Mouse (Mus musculus) spleen, embryonic (tissue): Measurements from ENCODE around the gene Gm20388.

Experiments used
- CTCF ChIA-PET: fragments of 350-600 bp; sonication (Branson Sonifier 250); formaldehyde crosslinking; loops from one replicate; lab custom pipeline; 2022; lab: Charles Lee

The Gm20388 gene

GRCm38 (mm10) chr8:122442356-122442755, 2531.7 kb downstream of the Gm20388 start:
- CTCF ChIA-PET: no interaction called here

- CTCF ChIA-PET: no interaction called here
Observed at GRCm38 (mm10) chr8:122442781-122443180, 2532.1 kb downstream of the Gm20388 start.

- CTCF ChIA-PET: interaction anchor here (0.6 kb wide), 1 partner anchor 44 kb away, joined by 3 read pairs; no protein-coding TSS in a partner anchor
Observed at GRCm38 (mm10) chr8:122443262-122444006, 2532.8 kb downstream of the Gm20388 start, which contains the start of gene Mvd. Mvd (minus strand) TSS chr8:122443422.

- CTCF ChIA-PET: interaction anchor here (0.6 kb wide), 2 partner anchors 9 to 14 kb away, joined by 3 to 5 read pairs; no protein-coding TSS in a partner anchor
Observed at GRCm38 (mm10) chr8:122444058-122444748, 2533.6 kb downstream of the Gm20388 start.

GRCm38 (mm10) chr8:122445203-122445602, 2534.6 kb downstream of the Gm20388 start:
- CTCF ChIA-PET: interaction anchor here (0.6 kb wide), 1 partner anchor 72 kb away, joined by 3 read pairs; no protein-coding TSS in a partner anchor

- CTCF ChIA-PET: no interaction called here
Observed at GRCm38 (mm10) chr8:122451161-122451703, 2540.6 kb downstream of the Gm20388 start.

GRCm38 (mm10) chr8:122452154-122452553, 2541.5 kb downstream of the Gm20388 start:
- CTCF ChIA-PET: interaction anchor here (0.7 kb wide), 1 partner anchor 273 kb away, joined by 7 read pairs; no protein-coding TSS in a partner anchor

GRCm38 (mm10) chr8:122454409-122454808, 2543.8 kb downstream of the Gm20388 start:
- CTCF ChIA-PET: no interaction called here

GRCm38 (mm10) chr8:122457171-122457570, 2546.5 kb downstream of the Gm20388 start:
- CTCF ChIA-PET: no interaction called here

- CTCF ChIA-PET: interaction anchor here (0.6 kb wide), 1 partner anchor 20 kb away, joined by 3 read pairs; no protein-coding TSS in a partner anchor
Observed at GRCm38 (mm10) chr8:122459218-122459900, 2548.7 kb downstream of the Gm20388 start.

- CTCF ChIA-PET: no interaction called here
Observed at GRCm38 (mm10) chr8:122459990-122460389, 2549.3 kb downstream of the Gm20388 start.

- CTCF ChIA-PET: no interaction called here
Observed at GRCm38 (mm10) chr8:122460524-122461472, 2550.2 kb downstream of the Gm20388 start, which contains the start of gene Snai3. Snai3 (minus strand) TSS chr8:122460733.

GRCm38 (mm10) chr8:122461473-122462148, 2551.0 kb downstream of the Gm20388 start:
- CTCF ChIA-PET: no interaction called here

GRCm38 (mm10) chr8:122462510-122462909, 2551.9 kb downstream of the Gm20388 start:
- CTCF ChIA-PET: no interaction called here

GRCm38 (mm10) chr8:122463651-122464640, 2553.3 kb downstream of the Gm20388 start:
- CTCF ChIA-PET: interaction anchor here (0.6 to 0.7 kb wide), 2 partner anchors 302 to 826 kb away, joined by 3 to 4 read pairs; no protein-coding TSS in a partner anchor

GRCm38 (mm10) chr8:122464985-122465384, 2554.3 kb downstream of the Gm20388 start:
- CTCF ChIA-PET: interaction anchor here (0.7 kb wide), 1 partner anchor 301 kb away, joined by 4 read pairs; no protein-coding TSS in a partner anchor

GRCm38 (mm10) chr8:122467816-122468215, 2557.2 kb downstream of the Gm20388 start:
- CTCF ChIA-PET: no interaction called here

- CTCF ChIA-PET: no interaction called here
Observed at GRCm38 (mm10) chr8:122469407-122469806, 2558.8 kb downstream of the Gm20388 start.
